In genomic region chr1:105982496-105983364, GRCm38 (mm10) we compare ENCODE assay signal across 12 mouse cellular contexts. TPM values are rescaled to one million over a fixed set of nuclear protein-coding genes. Genes with fewer than 3 reads are reported as not detected.
DNase-seq lines count a peak whose midpoint lies in the region; ATAC-seq and TF ChIP-seq lines count a peak whose summit lies in the region.
"Had no signal": no experiment of that assay in that cellular context is flagged by ENCODE, and none has a peak within 500 bp of the region (broad histone marks: within the 10 kb centered on the region; RNA-seq: fewer than 3 reads in every experiment).

No protein-coding gene starts in this region.

- no peak for TF ChIP-seq EP300 in liver, postnatal 0 days (IDR thresholded peaks at IDR 0.05; ENCODE audit: low read depth)

- H3K27me3 ChIP-seq in heart, embryonic 12.5 days (replicated peaks) = no peaks in the 10 kb centered on the region
- no peaks in the 10 kb centered on the region for H3K27me3 ChIP-seq in midbrain, embryonic 11.5 days (ENCODE audit: control insufficient read depth, insufficient read depth, low read length)
- no peaks in the 10 kb centered on the region for H3K27me3 ChIP-seq in midbrain, embryonic 15.5 days (replicated peaks)
- H3K27me3 ChIP-seq in heart, embryonic 14.5 days (ENCODE audit: control insufficient read depth, insufficient read depth, low read length) = no peaks in the 10 kb centered on the region
- H3K27me3 ChIP-seq in liver, postnatal 0 days (ENCODE audit: insufficient read depth, low read length) = no peaks in the 10 kb centered on the region
- no peaks in the 10 kb centered on the region for H3K27me3 ChIP-seq in intestine, embryonic 15.5 days (replicated peaks)
- H3K27me3 ChIP-seq: limb, embryonic 15.5 days; neural tube, embryonic 12.5 days had no signal

- peak; percentile 58 to 64 for DNase-seq in heart, adult 18-20 months
- peak; percentile 82 for DNase-seq in midbrain, embryonic 11.5 days (ENCODE audit: low spot score, missing footprints)
- no peak for DNase-seq in liver, postnatal 0 days
- DNase-seq in cerebellum, postnatal 14 days = no peak
- DNase-seq: thymus, postnatal 14 days had no signal

- no peak overlapping the region for H3K4me2 ChIP-seq in heart, embryonic 12.5 days
- no peak overlapping the region for H3K4me2 ChIP-seq in midbrain, embryonic 11.5 days
- no peak overlapping the region for H3K4me2 ChIP-seq in midbrain, embryonic 15.5 days
- 0 out of 2 replicates have a peak overlapping the region, but pooled peaks have one; percentile 21 for H3K4me2 ChIP-seq in heart, embryonic 14.5 days (ENCODE audit: low read length)
- no peak overlapping the region for H3K4me2 ChIP-seq in liver, postnatal 0 days (ENCODE audit: low read depth, low read length)
- no peak overlapping the region for H3K4me2 ChIP-seq in intestine, embryonic 15.5 days (replicated peaks)
- H3K4me2 ChIP-seq: limb, embryonic 15.5 days; neural tube, embryonic 12.5 days had no signal

- TF ChIP-seq CTCF in liver, postnatal 0 days (IDR thresholded peaks at IDR 0.05; ENCODE audit: low read depth) = no peak

- no peak overlapping the region for H3K27ac ChIP-seq in heart, embryonic 12.5 days (ENCODE audit: poor library complexity, severe bottlenecking)
- no peak overlapping the region for H3K27ac ChIP-seq in midbrain, embryonic 11.5 days (ENCODE audit: low read depth, low read length)
- H3K27ac ChIP-seq in midbrain, embryonic 15.5 days = no peak overlapping the region
- 0 out of 4 replicates have a peak overlapping the region, but pooled peaks of 1 of the 2 experiments have one; percentile 1 for H3K27ac ChIP-seq in heart, embryonic 14.5 days (replicated peaks in 1 of 2; ENCODE audit: control insufficient read depth in 1 of 2, insufficient read depth in 1 of 2, low read depth in 2 of 2, low read length in 2 of 2)
- no peak overlapping the region for H3K27ac ChIP-seq in liver, postnatal 0 days (ENCODE audit: low read depth)
- H3K27ac ChIP-seq in intestine, embryonic 15.5 days = no peak overlapping the region
- H3K27ac ChIP-seq: limb, embryonic 15.5 days; midbrain, embryonic 10.5 days; neural tube, embryonic 12.5 days had no signal

- H3K9ac ChIP-seq in heart, embryonic 12.5 days = no peak overlapping the region
- H3K9ac ChIP-seq in midbrain, embryonic 11.5 days (ENCODE audit: low read length) = no peak overlapping the region
- H3K9ac ChIP-seq in midbrain, embryonic 15.5 days = no peak overlapping the region
- no peak overlapping the region for H3K9ac ChIP-seq in heart, embryonic 14.5 days (ENCODE audit: low read length)
- H3K9ac ChIP-seq in liver, postnatal 0 days (replicated peaks) = no peak overlapping the region
- H3K9ac ChIP-seq in intestine, embryonic 15.5 days = no peak overlapping the region
- H3K9ac ChIP-seq: limb, embryonic 15.5 days; neural tube, embryonic 12.5 days had no signal

- peaks cover 24% of the 10 kb centered on the region for H3K4me1 ChIP-seq in heart, embryonic 12.5 days (replicated peaks)
- no peaks in the 10 kb centered on the region for H3K4me1 ChIP-seq in midbrain, embryonic 11.5 days (ENCODE audit: control insufficient read depth, insufficient read depth, low read length)
- no peaks in the 10 kb centered on the region for H3K4me1 ChIP-seq in midbrain, embryonic 15.5 days
- H3K4me1 ChIP-seq in heart, embryonic 14.5 days (ENCODE audit: control insufficient read depth in 2 of 2, insufficient read depth in 2 of 2, low read length in 2 of 2) = peaks cover 11 to 33% of the 10 kb centered on the region in 2 experiments
- peaks cover 14% of the 10 kb centered on the region for H3K4me1 ChIP-seq in liver, postnatal 0 days (ENCODE audit: insufficient read depth)
- H3K4me1 ChIP-seq in intestine, embryonic 15.5 days (replicated peaks) = no peaks in the 10 kb centered on the region
- H3K4me1 ChIP-seq: limb, embryonic 15.5 days; midbrain, embryonic 10.5 days; neural tube, embryonic 12.5 days had no signal

- no peak for ATAC-seq in heart, embryonic 12.5 days (ENCODE audit: insufficient number of reproducible peaks, low FRiP score)
- no peak for ATAC-seq in midbrain, embryonic 11.5 days (ENCODE audit: low FRiP score)
- ATAC-seq in midbrain, embryonic 15.5 days (replicated peaks) = no peak
- no peak for ATAC-seq in heart, embryonic 14.5 days (ENCODE audit: insufficient number of reproducible peaks, insufficient read depth, low FRiP score, low read depth)
- no peak for ATAC-seq in liver, postnatal 0 days
- ATAC-seq in intestine, embryonic 15.5 days = no peak

- peaks cover 7% of the 10 kb centered on the region; the same call in 1 of the 2 replicates for H3K36me3 ChIP-seq in heart, embryonic 12.5 days
- H3K36me3 ChIP-seq in midbrain, embryonic 11.5 days (ENCODE audit: control insufficient read depth, insufficient read depth, low read length) = no peaks in the 10 kb centered on the region
- H3K36me3 ChIP-seq in midbrain, embryonic 15.5 days (replicated peaks) = no peaks in the 10 kb centered on the region
- H3K36me3 ChIP-seq in heart, embryonic 14.5 days (ENCODE audit: control insufficient read depth, insufficient read depth, low read length) = 0 out of 2 replicates have a peak, but pooled peaks cover 3% of the 10 kb centered on the region
- H3K36me3 ChIP-seq in liver, postnatal 0 days (replicated peaks; ENCODE audit: insufficient read depth, low read length) = peaks cover 2% of the 10 kb centered on the region; the same call in 1 of the 2 replicates
- no peaks in the 10 kb centered on the region for H3K36me3 ChIP-seq in intestine, embryonic 15.5 days
- H3K36me3 ChIP-seq: limb, embryonic 15.5 days; midbrain, embryonic 10.5 days; neural tube, embryonic 12.5 days had no signal

- H3K4me3 ChIP-seq in heart, embryonic 12.5 days = no peak overlapping the region
- no peak overlapping the region for H3K4me3 ChIP-seq in midbrain, embryonic 11.5 days (ENCODE audit: low read depth, low read length)
- H3K4me3 ChIP-seq in midbrain, embryonic 15.5 days = no peak overlapping the region
- H3K4me3 ChIP-seq in heart, embryonic 14.5 days (ENCODE audit: control insufficient read depth in 1 of 2, insufficient read depth in 1 of 2, low read depth in 1 of 2, low read length in 2 of 2) = no peak overlapping the region
- no peak overlapping the region for H3K4me3 ChIP-seq in liver, postnatal 0 days (ENCODE audit: low read depth, low read length)
- H3K4me3 ChIP-seq in intestine, embryonic 15.5 days (replicated peaks) = no peak overlapping the region
- H3K4me3 ChIP-seq: limb, embryonic 15.5 days; midbrain, embryonic 10.5 days; neural tube, embryonic 12.5 days had no signal

- 49% methylated on average over 6 of the region's 6 CpGs for WGBS in heart, embryonic 12.5 days
- WGBS in midbrain, embryonic 11.5 days = 90% methylated on average over 6 of the region's 6 CpGs
- 84% methylated on average over 6 of the region's 6 CpGs for WGBS in midbrain, embryonic 15.5 days
- WGBS in heart, embryonic 14.5 days = 29% methylated on average over 6 of the region's 6 CpGs
- WGBS in liver, postnatal 0 days (ENCODE audit: insufficient replicate concordance) = 72% methylated on average over 6 of the region's 6 CpGs
- WGBS in intestine, embryonic 15.5 days = 70% methylated on average over 6 of the region's 6 CpGs

- H3K9me3 ChIP-seq in heart, embryonic 12.5 days (replicated peaks) = no peaks in the 10 kb centered on the region
- no peaks in the 10 kb centered on the region for H3K9me3 ChIP-seq in midbrain, embryonic 11.5 days (ENCODE audit: control insufficient read depth, low read length)
- H3K9me3 ChIP-seq in midbrain, embryonic 15.5 days = no peaks in the 10 kb centered on the region
- H3K9me3 ChIP-seq in heart, embryonic 14.5 days (ENCODE audit: control insufficient read depth, low read length) = no peaks in the 10 kb centered on the region
- no peaks in the 10 kb centered on the region for H3K9me3 ChIP-seq in liver, postnatal 0 days (ENCODE audit: low read length)
- H3K9me3 ChIP-seq in intestine, embryonic 15.5 days = no peaks in the 10 kb centered on the region
- H3K9me3 ChIP-seq: limb, embryonic 15.5 days; midbrain, embryonic 10.5 days; neural tube, embryonic 12.5 days had no signal

RNA-seq across cellular contexts. Expression of gene Zcchc2, which starts 7.5 kb away (rescaled TPM):
- total RNA-seq in heart, adult 18-20 months (2021) = 1 to 10 TPM; 7.0 to 7.9 TPM
- 2.0 and 2.3 TPM in 2 replicates for polyA plus RNA-seq in heart, embryonic 12.5 days (2016; fragmentation: Nextera tagmentation; extraction: Ambion mirVana)
- polyA plus RNA-seq in midbrain, embryonic 11.5 days (2014; fragmentation: Nextera tagmentation; extraction: Ambion mirVana) = 1.7 and 1.8 TPM in 2 replicates
- polyA plus RNA-seq in midbrain, embryonic 15.5 days (2015; fragmentation: Nextera tagmentation; extraction: Ambion mirVana) = 2.3 and 2.7 TPM in 2 replicates
- 2.3 and 2.6 TPM in 2 replicates for polyA plus RNA-seq in heart, embryonic 14.5 days (2014; fragmentation: Nextera tagmentation; extraction: Ambion mirVana)
- polyA plus RNA-seq in liver, postnatal 0 days (2015; fragmentation: Nextera tagmentation; extraction: Ambion mirVana) = 1.4 and 1.6 TPM in 2 replicates
- 2.2 and 2.6 TPM in 2 replicates for polyA plus RNA-seq in intestine, embryonic 15.5 days (2015; fragmentation: Nextera tagmentation; extraction: Ambion mirVana)

Comparison
In these comparisons a context has a peak if more than half of its experiments do, and no peak if none do; other contexts are left out.
1. DNase-seq: peak in heart, adult 18-20 months (2 of 2) and midbrain, embryonic 11.5 days (single experiment); none in liver, postnatal 0 days (single experiment) and cerebellum, postnatal 14 days (0 of 2).